Mouse (Mus musculus): ENCODE measurements around the gene Eno3.

GRCm38 (mm10) chr11:70667271-70668150, 10.5 kb downstream of the Eno3 start:
- TF ChIP-seq CTCF (IDR thresholded peaks at IDR 0.05; ENCODE audit: low read depth) (no peak), EP300 (IDR thresholded peaks at IDR 0.05; ENCODE audit: low read depth) (no peak)
